Comparison of ENCODE assay signal across 14 mouse cellular contexts in genomic region chr17:94764711-94765110, GRCm38 (mm10).
"Had no signal": no experiment of that assay in that cellular context is flagged by ENCODE, and none has a peak within 500 bp of the region (broad histone marks: within the 10 kb centered on the region; RNA-seq: fewer than 3 reads in every experiment).

No protein-coding gene starts in this region.

- ATAC-seq: intestine, embryonic 15.5 days had no signal

- H3K9me3 ChIP-seq: intestine, embryonic 15.5 days; limb, embryonic 13.5 days; midbrain, embryonic 10.5 days; neural tube, embryonic 15.5 days had no signal

- H3K4me1 ChIP-seq: intestine, embryonic 15.5 days; limb, embryonic 13.5 days; midbrain, embryonic 10.5 days; neural tube, embryonic 15.5 days had no signal

- H3K4me3 ChIP-seq: intestine, embryonic 15.5 days; limb, embryonic 13.5 days; midbrain, embryonic 10.5 days; myocyte; neural tube, embryonic 15.5 days had no signal

- H3K4me2 ChIP-seq: intestine, embryonic 15.5 days; limb, embryonic 13.5 days; neural tube, embryonic 15.5 days had no signal

- H3K27me3 ChIP-seq: intestine, embryonic 15.5 days; limb, embryonic 13.5 days; neural tube, embryonic 15.5 days had no signal

- H3K36me3 ChIP-seq: neural tube, embryonic 15.5 days had no signal

- H3K27ac ChIP-seq: intestine, embryonic 15.5 days; limb, embryonic 13.5 days; midbrain, embryonic 10.5 days; neural tube, embryonic 15.5 days had no signal

- DNase-seq: kidney, adult 2 months; kidney, postnatal 25 days; left cerebral cortex, postnatal 4 days; midbrain, embryonic 14.5 days; right cerebral cortex, adult 18-20 months; right cerebral cortex, postnatal 4 days; spleen, adult 18-20 months; thymus, adult 18-20 months; thymus, postnatal 14 days had no signal

- H3K9ac ChIP-seq: intestine, embryonic 15.5 days; limb, embryonic 13.5 days; neural tube, embryonic 15.5 days had no signal
